Mouse (Mus musculus): Measurements from ENCODE around the gene Olfr1141. TPM values are rescaled to one million over a fixed set of nuclear protein-coding genes. Genes with fewer than 3 reads are reported as not detected.

Gene Olfr1141
- not detected in 2 replicates for polyA plus RNA-seq (2012; rRNA removed)

DNA sequence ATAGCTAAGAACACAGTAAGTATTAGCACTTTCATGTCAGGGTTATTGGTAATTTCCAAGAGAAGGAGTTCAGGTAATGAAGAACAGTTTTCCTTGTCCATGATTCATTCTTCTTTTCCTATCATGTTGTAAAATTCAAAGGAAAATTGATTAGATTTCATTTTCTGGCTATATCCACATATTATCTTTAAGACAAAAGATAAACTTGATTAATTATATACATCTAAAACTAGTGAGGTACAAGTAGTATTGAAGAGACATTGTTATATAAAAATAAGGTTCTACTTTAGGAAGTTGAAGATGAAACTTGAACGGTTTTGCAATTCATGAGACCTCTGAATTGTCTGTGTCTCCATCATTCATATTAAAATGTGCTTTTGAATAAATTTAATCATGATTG, at the start of gene Olfr1141:
TSS of gene Olfr1141 (minus strand) at position 101 of the 400 bp plus-strand sequence.
- DNase-seq (ENCODE audit: low read depth, low spot score) = no peak
- WGBS = 68% methylated on average over 1 of the region's 1 CpGs

DNA sequence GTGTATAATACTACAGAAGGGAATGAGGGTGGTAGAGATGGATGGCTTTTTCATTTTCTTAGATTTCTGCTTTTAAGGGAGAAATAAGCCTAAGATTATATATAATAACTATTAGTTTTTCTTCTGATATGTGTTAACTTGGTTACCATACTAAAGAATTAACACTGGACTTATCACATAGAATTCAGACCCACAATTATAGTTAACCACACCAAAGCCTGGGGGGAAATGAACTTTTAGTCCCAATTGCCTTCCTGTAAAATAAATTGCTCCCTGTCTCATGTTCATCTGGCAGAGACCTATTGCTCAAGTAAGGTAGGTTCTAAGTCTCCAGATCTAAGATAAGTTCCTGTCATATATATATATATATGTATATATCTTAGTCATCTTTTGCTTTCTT, 46.5 kb upstream of the Olfr1141 start, which contains the start of gene Olfr1143:
TSS of gene Olfr1143 (plus strand) at position 301 of the 400 bp plus-strand sequence.
- DNase-seq (ENCODE audit: low read depth, low spot score) = no peak

DNA sequence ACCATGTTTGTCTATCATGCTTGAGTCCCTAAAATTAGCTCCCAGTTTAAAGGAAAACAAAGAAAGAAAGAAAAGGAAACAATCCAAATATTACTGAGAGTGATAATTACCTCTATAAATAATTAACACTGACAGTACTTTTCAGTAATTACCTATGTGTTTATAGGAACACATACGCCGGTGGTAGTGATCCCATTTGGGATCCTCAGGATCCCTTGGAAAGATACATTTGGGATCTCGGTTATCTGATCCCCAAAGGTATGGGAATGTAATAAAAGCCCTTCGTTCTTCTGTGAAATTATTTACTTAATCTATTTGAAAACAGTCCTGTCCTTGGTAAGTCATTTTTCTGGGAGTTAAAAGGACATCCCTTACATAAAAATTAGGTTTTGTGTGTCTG, 25.4 kb upstream of the Olfr1141 start, which contains the start of gene Olfr152:
TSS of gene Olfr152 (plus strand) at position 301 of the 400 bp plus-strand sequence.
- 66% methylated on average over 4 of the region's 4 CpGs for WGBS
- DNase-seq (ENCODE audit: low read depth, low spot score) = no peak

DNA sequence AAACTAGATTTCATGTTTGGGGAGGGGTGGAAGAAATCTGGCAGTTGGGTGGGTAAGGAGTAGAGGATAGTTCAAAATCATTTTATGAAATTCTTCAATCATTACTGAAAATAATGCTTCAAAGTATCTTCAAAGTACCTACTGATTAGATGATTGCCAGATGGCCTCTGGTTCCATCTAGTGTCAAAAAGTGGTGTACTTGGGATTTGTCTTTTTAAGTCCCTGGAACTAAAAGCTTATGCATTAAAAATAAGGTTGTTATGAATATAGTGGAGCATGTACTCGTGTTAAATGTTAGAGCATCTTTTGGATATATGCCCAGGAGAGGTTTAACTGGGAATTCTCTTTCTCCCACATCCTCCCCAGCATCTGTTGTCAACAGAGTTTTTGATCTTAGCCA, 22.4 kb upstream of the Olfr1141 start:
- no peak for DNase-seq (ENCODE audit: low read depth, low spot score)
- 36% methylated on average over 1 of the region's 1 CpGs for WGBS

DNA sequence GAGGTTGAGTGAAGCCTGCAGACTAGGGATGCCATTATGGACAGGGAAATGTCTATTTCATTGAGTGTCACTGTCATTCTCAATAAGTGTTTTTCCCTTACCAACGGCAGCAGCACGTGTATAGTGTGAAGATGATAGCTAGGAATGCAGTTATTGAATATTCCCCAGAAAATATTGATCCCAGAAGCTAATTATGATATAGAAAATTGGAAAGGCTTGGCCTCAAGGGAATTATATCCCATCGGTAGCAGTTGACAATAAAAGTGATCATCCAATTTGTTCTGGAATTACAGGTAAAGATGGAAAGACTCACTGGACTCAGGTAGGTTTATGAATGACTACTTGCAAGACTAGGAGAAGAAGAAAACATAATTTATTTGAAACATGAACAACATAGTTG, 10.3 kb downstream of the Olfr1141 start, which contains the start of gene Olfr1140:
TSS of gene Olfr1140 (plus strand) at position 301 of the 400 bp plus-strand sequence.
- WGBS = 63% methylated on average over 3 of the region's 3 CpGs

DNA sequence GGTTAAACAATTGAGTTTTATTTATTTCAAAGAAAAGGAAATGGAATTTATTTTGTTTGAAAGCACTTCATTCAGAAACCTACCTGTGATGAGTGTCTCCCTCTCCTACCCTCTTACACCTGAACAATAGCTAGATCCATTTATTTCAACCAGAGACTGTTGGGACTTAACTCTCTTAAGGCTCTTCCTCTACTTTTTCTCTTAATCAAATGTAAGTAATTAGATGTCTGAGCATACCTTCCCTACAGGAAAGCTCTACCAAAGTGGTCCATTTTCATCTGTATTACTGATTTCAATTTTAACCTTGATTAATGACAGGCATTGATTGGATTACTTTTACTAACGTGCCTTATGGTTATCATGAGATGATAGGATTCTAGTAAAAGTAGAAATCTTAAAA, 13.9 kb downstream of the Olfr1141 start, which contains the start of gene Olfr1138:
TSS of gene Olfr1138 (minus strand) at position 101 of the 400 bp plus-strand sequence.
- WGBS = 68% methylated on average over 1 of the region's 1 CpGs
- no peak for DNase-seq (ENCODE audit: low read depth, low spot score)

More for the DNA sequence above, 10.3 kb downstream of the Olfr1141 start, which contains the start of gene Olfr1140:
- DNase-seq (ENCODE audit: low read depth, low spot score) = no peak

DNA sequence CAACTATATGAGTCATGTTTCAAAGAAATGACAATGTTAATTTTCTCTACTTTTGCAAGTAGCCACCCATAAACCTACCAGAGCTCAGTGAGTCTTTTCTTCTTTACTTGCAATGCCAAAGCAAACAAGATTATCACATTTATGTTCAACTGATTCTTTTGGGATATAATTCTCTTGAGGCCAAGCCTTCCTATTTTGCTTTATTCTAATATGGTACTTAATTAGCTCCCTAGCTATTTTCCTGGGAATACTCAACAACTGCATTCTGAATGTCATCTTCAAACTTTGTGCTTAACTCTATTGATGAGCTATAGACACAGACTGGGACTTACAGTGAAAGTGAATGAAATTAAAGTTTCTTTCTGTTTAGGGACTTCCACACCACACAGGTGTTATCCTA, 40.7 kb downstream of the Olfr1141 start, which contains the start of gene Olfr1137:
TSS of gene Olfr1137 (minus strand) at position 101 of the 400 bp plus-strand sequence.
- DNase-seq (ENCODE audit: low read depth, low spot score) = no peak

Other genes starting within 250 kb of the Olfr1141 start
- not detected in 2 replicates for gene Pramel6, start 247.4 kb downstream of the Olfr1141 start, polyA plus RNA-seq (2012; rRNA removed)
- not detected in 2 replicates for gene Olfr153, start 222.2 kb downstream of the Olfr1141 start, polyA plus RNA-seq (2012; rRNA removed)
- gene Olfr1128, start 208.4 kb downstream of the Olfr1141 start, polyA plus RNA-seq (2012; rRNA removed) = not detected in 2 replicates
- not detected in 2 replicates for gene Olfr1129, start 180.1 kb downstream of the Olfr1141 start, polyA plus RNA-seq (2012; rRNA removed)
- gene Olfr1130, start 147.8 kb downstream of the Olfr1141 start, polyA plus RNA-seq (2012; rRNA removed) = not detected in 2 replicates
- not detected in 2 replicates for gene Olfr1131, start 126.9 kb downstream of the Olfr1141 start, polyA plus RNA-seq (2012; rRNA removed)
- not detected in 2 replicates for gene Olfr1132, start 116.5 kb downstream of the Olfr1141 start, polyA plus RNA-seq (2012; rRNA removed)
- not detected in 2 replicates for gene Olfr1133, start 106.6 kb downstream of the Olfr1141 start, polyA plus RNA-seq (2012; rRNA removed)
- not detected in 2 replicates for gene Olfr1134, start 95.5 kb downstream of the Olfr1141 start, polyA plus RNA-seq (2012; rRNA removed)
- gene Olfr1135, start 80.3 kb downstream of the Olfr1141 start, polyA plus RNA-seq (2012; rRNA removed) = not detected in 2 replicates
- gene Olfr1136, start 60.0 kb downstream of the Olfr1141 start, polyA plus RNA-seq (2012; rRNA removed) = not detected in 2 replicates
- gene Olfr1137, start 40.8 kb downstream of the Olfr1141 start, polyA plus RNA-seq (2012; rRNA removed) = not detected in 2 replicates
- not detected in 2 replicates for gene Olfr1138, start 14.0 kb downstream of the Olfr1141 start, polyA plus RNA-seq (2012; rRNA removed)
- not detected in 2 replicates for gene Olfr1140, start 10.2 kb downstream of the Olfr1141 start, polyA plus RNA-seq (2012; rRNA removed)
- gene Olfr152, start 25.5 kb upstream of the Olfr1141 start, polyA plus RNA-seq (2012; rRNA removed) = not detected in 2 replicates
- not detected in 2 replicates for gene Olfr1143, start 46.6 kb upstream of the Olfr1141 start, polyA plus RNA-seq (2012; rRNA removed)
- not detected in 2 replicates for gene Olfr1145, start 55.8 kb upstream of the Olfr1141 start, polyA plus RNA-seq (2012; rRNA removed)
- not detected in 2 replicates for gene Olfr1148, start 76.5 kb upstream of the Olfr1141 start, polyA plus RNA-seq (2012; rRNA removed)
- gene Olfr1150-ps1, start 90.0 kb upstream of the Olfr1141 start, polyA plus RNA-seq (2012; rRNA removed) = not detected in 2 replicates
- not detected in 2 replicates for gene Olfr1151, start 101.9 kb upstream of the Olfr1141 start, polyA plus RNA-seq (2012; rRNA removed)
- gene Olfr1152, start 112.5 kb upstream of the Olfr1141 start, polyA plus RNA-seq (2012; rRNA removed) = not detected in 2 replicates
- gene Olfr1153, start 141.0 kb upstream of the Olfr1141 start, polyA plus RNA-seq (2012; rRNA removed) = not detected in 2 replicates
- not detected in 2 replicates for gene Olfr1154, start 151.2 kb upstream of the Olfr1141 start, polyA plus RNA-seq (2012; rRNA removed)
- not detected in 2 replicates for gene Olfr1155, start 191.1 kb upstream of the Olfr1141 start, polyA plus RNA-seq (2012; rRNA removed)
- gene Olfr1156, start 199.1 kb upstream of the Olfr1141 start, polyA plus RNA-seq (2012; rRNA removed) = not detected in 2 replicates
- not detected in 2 replicates for gene Olfr1157, start 214.3 kb upstream of the Olfr1141 start, polyA plus RNA-seq (2012; rRNA removed)
- not detected in 2 replicates for gene Olfr74, start 220.7 kb upstream of the Olfr1141 start, polyA plus RNA-seq (2012; rRNA removed)
- gene Olfr1158, start 236.1 kb upstream of the Olfr1141 start, polyA plus RNA-seq (2012; rRNA removed) = not detected in 2 replicates